Mouse (Mus musculus): ENCODE results near the gene Adora2a. TPM values are rescaled to one million over a fixed set of nuclear protein-coding genes. Genes with fewer than 3 reads are reported as not detected.
"Not testable (repeated sequence)": the region's sequence is repeated elsewhere in the genome, so short reads cannot be mapped to it uniquely, and the experiment has no call there.

The Adora2a gene
- polyA plus RNA-seq, 1 experiment from 2014 or later: 3.8 TPM

DNA sequence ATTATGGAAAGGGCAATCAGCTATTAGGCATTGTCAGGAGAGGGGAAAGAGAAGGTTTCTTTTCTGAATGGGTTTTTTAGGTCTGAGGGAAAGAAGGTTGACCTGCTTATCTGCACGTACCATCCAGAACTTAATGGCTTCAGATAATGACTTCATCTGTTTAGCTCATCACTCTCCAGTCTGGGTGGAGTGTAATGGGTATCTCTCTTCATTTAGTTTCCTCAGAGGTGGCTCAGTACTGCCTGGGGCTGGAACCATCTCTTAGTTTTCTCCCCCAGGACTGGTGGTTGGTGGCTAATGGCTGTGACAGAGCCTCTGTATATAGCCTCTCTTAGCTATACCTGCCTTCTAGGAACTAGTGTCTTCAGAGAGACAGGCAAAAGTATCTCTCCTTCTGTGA is 25.3 kb upstream of the Adora2a start:
- no peak for ATAC-seq
- no peaks in the 10 kb centered on the region for H3K4me1 ChIP-seq (ENCODE audit: control insufficient read depth, insufficient read depth, low read length)
- H3K36me3 ChIP-seq (ENCODE audit: control insufficient read depth, insufficient read depth, low read length): no peaks in the 10 kb centered on the region; the same call in 1 of the 2 replicates
- H3K4me2 ChIP-seq (ENCODE audit: low read length): no peak overlapping the region
- no peak overlapping the region for H3K4me3 ChIP-seq (ENCODE audit: low read depth, low read length)
- no peak overlapping the region for H3K27ac ChIP-seq (ENCODE audit: low read length)
- H3K9ac ChIP-seq (ENCODE audit: low read depth, low read length): no peak overlapping the region
- WGBS: 93% methylated on average over 1 of the region's 1 CpGs
- no peaks in the 10 kb centered on the region for H3K9me3 ChIP-seq (replicated peaks; ENCODE audit: control insufficient read depth, low read length, poor library complexity, severe bottlenecking)
- H3K27me3 ChIP-seq (ENCODE audit: control insufficient read depth, insufficient read depth, low read depth, low read length): no peaks in the 10 kb centered on the region

DNA sequence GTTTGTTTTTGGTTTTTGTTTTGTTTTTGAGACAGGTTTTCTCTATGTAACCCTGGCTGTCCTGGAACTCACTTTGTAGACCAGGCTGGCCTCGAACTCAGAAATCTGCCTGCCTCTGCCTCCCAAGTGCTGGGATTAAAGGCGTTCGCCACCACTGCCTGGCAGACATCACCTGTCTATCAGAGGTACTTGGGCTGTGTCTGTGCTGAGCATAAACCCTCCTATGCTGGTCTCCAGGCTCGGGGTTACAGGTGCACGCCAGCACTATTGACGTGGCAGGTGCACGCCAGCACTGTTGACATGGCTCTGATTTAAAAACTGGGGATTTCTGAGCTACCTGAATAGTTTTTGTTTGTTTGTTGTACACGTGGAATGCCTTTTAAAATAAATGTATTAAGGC is 24.5 kb upstream of the Adora2a start:
- not testable (repeated sequence) for H3K4me1 ChIP-seq (ENCODE audit: control insufficient read depth, insufficient read depth, low read length)
- 92% methylated on average over 8 of the region's 8 CpGs for WGBS

GRCm38 (mm10) chr10:75293288-75293687 is 23.4 kb upstream of the Adora2a start:
- Histone ChIP-seq H3K27ac (ENCODE audit: low read length) (no peak overlapping the region), H3K36me3 (ENCODE audit: control insufficient read depth, insufficient read depth, low read length) (no peaks in the 10 kb centered on the region; the same call in 1 of the 2 replicates), H3K4me3 (ENCODE audit: low read depth, low read length) (no peak overlapping the region), H3K9me3 (replicated peaks; ENCODE audit: control insufficient read depth, low read length, poor library complexity, severe bottlenecking) (no peaks in the 10 kb centered on the region), H3K4me2 (ENCODE audit: low read length) (no peak overlapping the region), H3K9ac (ENCODE audit: low read depth, low read length) (no peak overlapping the region), H3K4me1 (ENCODE audit: control insufficient read depth, insufficient read depth, low read length) (no peaks in the 10 kb centered on the region), H3K27me3 (ENCODE audit: control insufficient read depth, insufficient read depth, low read depth, low read length) (no peaks in the 10 kb centered on the region)
- no peak for ATAC-seq
- WGBS: 92% methylated on average over 3 of the region's 3 CpGs

More for the DNA sequence above, 24.5 kb upstream of the Adora2a start:
- H3K27me3 ChIP-seq (ENCODE audit: control insufficient read depth, insufficient read depth, low read depth, low read length); H3K9ac ChIP-seq (ENCODE audit: low read depth, low read length); H3K4me3 ChIP-seq (ENCODE audit: low read depth, low read length); H3K9me3 ChIP-seq (replicated peaks; ENCODE audit: control insufficient read depth, low read length, poor library complexity, severe bottlenecking); ATAC-seq; H3K27ac ChIP-seq (ENCODE audit: low read length); H3K4me2 ChIP-seq (ENCODE audit: low read length); H3K36me3 ChIP-seq (ENCODE audit: control insufficient read depth, insufficient read depth, low read length): not testable (repeated sequence)

DNA sequence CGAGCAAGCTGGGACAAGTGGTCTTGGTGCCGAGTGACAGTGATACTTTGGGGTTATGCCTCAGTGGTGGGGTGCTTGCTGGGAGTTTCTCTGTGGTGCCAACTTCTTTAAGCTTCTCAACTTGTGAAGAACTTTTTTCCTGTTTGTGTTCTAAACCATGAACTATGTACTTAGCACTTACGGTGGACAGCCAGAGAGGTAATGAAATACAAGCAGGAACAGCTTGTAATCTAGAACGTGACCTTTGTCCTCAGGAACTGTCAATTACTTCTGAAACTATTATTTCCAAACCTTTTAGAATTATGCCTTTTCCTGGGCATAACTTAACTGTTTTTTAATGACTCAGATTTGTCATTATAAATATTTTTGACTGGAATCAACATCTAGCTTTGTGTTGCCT is 22.3 kb upstream of the Adora2a start:
- ATAC-seq: no peak
- H3K27ac ChIP-seq (ENCODE audit: low read length): no peak overlapping the region
- H3K4me2 ChIP-seq (ENCODE audit: low read length): no peak overlapping the region
- H3K27me3 ChIP-seq (ENCODE audit: control insufficient read depth, insufficient read depth, low read depth, low read length): no peaks in the 10 kb centered on the region
- no peaks in the 10 kb centered on the region; the same call in 1 of the 2 replicates for H3K36me3 ChIP-seq (ENCODE audit: control insufficient read depth, insufficient read depth, low read length)
- no peak overlapping the region for H3K4me3 ChIP-seq (ENCODE audit: low read depth, low read length)
- no peak overlapping the region for H3K9ac ChIP-seq (ENCODE audit: low read depth, low read length)
- 78% methylated on average over 4 of the region's 4 CpGs for WGBS
- H3K4me1 ChIP-seq (ENCODE audit: control insufficient read depth, insufficient read depth, low read length): no peaks in the 10 kb centered on the region
- no peaks in the 10 kb centered on the region for H3K9me3 ChIP-seq (replicated peaks; ENCODE audit: control insufficient read depth, low read length, poor library complexity, severe bottlenecking)

- no peaks in the 10 kb centered on the region for H3K9me3 ChIP-seq (replicated peaks; ENCODE audit: control insufficient read depth, low read length, poor library complexity, severe bottlenecking)
- no peak overlapping the region for H3K27ac ChIP-seq (ENCODE audit: low read length)
- H3K4me1 ChIP-seq (ENCODE audit: control insufficient read depth, insufficient read depth, low read length): no peaks in the 10 kb centered on the region
- no peaks in the 10 kb centered on the region; the same call in 1 of the 2 replicates for H3K36me3 ChIP-seq (ENCODE audit: control insufficient read depth, insufficient read depth, low read length)
- 82% methylated on average over 4 of the region's 4 CpGs for WGBS
- H3K4me2 ChIP-seq (ENCODE audit: low read length): no peak overlapping the region
- H3K27me3 ChIP-seq (ENCODE audit: control insufficient read depth, insufficient read depth, low read depth, low read length): no peaks in the 10 kb centered on the region
- ATAC-seq: no peak
- no peak overlapping the region for H3K4me3 ChIP-seq (ENCODE audit: low read depth, low read length)
- no peak overlapping the region for H3K9ac ChIP-seq (ENCODE audit: low read depth, low read length)
Measured at GRCm38 (mm10) chr10:75294926-75295325, 21.8 kb upstream of the Adora2a start.

- no peaks in the 10 kb centered on the region for H3K9me3 ChIP-seq (replicated peaks; ENCODE audit: control insufficient read depth, low read length, poor library complexity, severe bottlenecking)
- no peaks in the 10 kb centered on the region for H3K27me3 ChIP-seq (ENCODE audit: control insufficient read depth, insufficient read depth, low read depth, low read length)
- H3K4me3 ChIP-seq (ENCODE audit: low read depth, low read length): no peak overlapping the region
- H3K27ac ChIP-seq (ENCODE audit: low read length): no peak overlapping the region
- ATAC-seq: no peak
- no peaks in the 10 kb centered on the region for H3K36me3 ChIP-seq (ENCODE audit: control insufficient read depth, insufficient read depth, low read length)
- no peak overlapping the region for H3K9ac ChIP-seq (ENCODE audit: low read depth, low read length)
- H3K4me2 ChIP-seq (ENCODE audit: low read length): no peak overlapping the region
- 77% methylated on average over 5 of the region's 5 CpGs for WGBS
- no peaks in the 10 kb centered on the region for H3K4me1 ChIP-seq (ENCODE audit: control insufficient read depth, insufficient read depth, low read length)
Measured at GRCm38 (mm10) chr10:75298608-75299007, 18.1 kb upstream of the Adora2a start.

GRCm38 (mm10) chr10:75299785-75300418 is 16.8 kb upstream of the Adora2a start:
- WGBS: 80% methylated on average over 5 of the region's 5 CpGs

GRCm38 (mm10) chr10:75301195-75301806 is 15.4 kb upstream of the Adora2a start:
- H3K4me2 ChIP-seq (ENCODE audit: low read length): no peak overlapping the region
- H3K9me3 ChIP-seq (replicated peaks; ENCODE audit: control insufficient read depth, low read length, poor library complexity, severe bottlenecking): no peaks in the 10 kb centered on the region
- H3K36me3 ChIP-seq (ENCODE audit: control insufficient read depth, insufficient read depth, low read length): no peaks in the 10 kb centered on the region
- 96% methylated on average over 12 of the region's 12 CpGs for WGBS
- H3K4me1 ChIP-seq (ENCODE audit: control insufficient read depth, insufficient read depth, low read length): no peaks in the 10 kb centered on the region
- H3K4me3 ChIP-seq (ENCODE audit: low read depth, low read length): no peak overlapping the region
- H3K27ac ChIP-seq (ENCODE audit: low read length): no peak overlapping the region
- H3K9ac ChIP-seq (ENCODE audit: low read depth, low read length): no peak overlapping the region
- ATAC-seq: no peak
- no peaks in the 10 kb centered on the region for H3K27me3 ChIP-seq (ENCODE audit: control insufficient read depth, insufficient read depth, low read depth, low read length)

More at GRCm38 (mm10) chr10:75299785-75300418, 16.8 kb upstream of the Adora2a start:
- Histone ChIP-seq H3K27me3 (ENCODE audit: control insufficient read depth, insufficient read depth, low read depth, low read length) (no peaks in the 10 kb centered on the region), H3K27ac (ENCODE audit: low read length) (no peak overlapping the region), H3K36me3 (ENCODE audit: control insufficient read depth, insufficient read depth, low read length) (no peaks in the 10 kb centered on the region), H3K9me3 (replicated peaks; ENCODE audit: control insufficient read depth, low read length, poor library complexity, severe bottlenecking) (no peaks in the 10 kb centered on the region), H3K4me1 (ENCODE audit: control insufficient read depth, insufficient read depth, low read length) (no peaks in the 10 kb centered on the region), H3K4me3 (ENCODE audit: low read depth, low read length) (no peak overlapping the region), H3K9ac (ENCODE audit: low read depth, low read length) (no peak overlapping the region), H3K4me2 (ENCODE audit: low read length) (no peak overlapping the region)
- no peak for ATAC-seq

- H3K9ac ChIP-seq (ENCODE audit: low read depth, low read length): no peak overlapping the region
- no peak overlapping the region for H3K27ac ChIP-seq (ENCODE audit: low read length)
- no peaks in the 10 kb centered on the region for H3K9me3 ChIP-seq (replicated peaks; ENCODE audit: control insufficient read depth, low read length, poor library complexity, severe bottlenecking)
- no peaks in the 10 kb centered on the region for H3K36me3 ChIP-seq (ENCODE audit: control insufficient read depth, insufficient read depth, low read length)
- no peaks in the 10 kb centered on the region for H3K27me3 ChIP-seq (ENCODE audit: control insufficient read depth, insufficient read depth, low read depth, low read length)
- WGBS: 96% methylated on average over 4 of the region's 4 CpGs
- no peak for ATAC-seq
- H3K4me2 ChIP-seq (ENCODE audit: low read length): no peak overlapping the region
- H3K4me3 ChIP-seq (ENCODE audit: low read depth, low read length): no peak overlapping the region
- H3K4me1 ChIP-seq (ENCODE audit: control insufficient read depth, insufficient read depth, low read length): no peaks in the 10 kb centered on the region
Measured at GRCm38 (mm10) chr10:75301937-75302336, 14.7 kb upstream of the Adora2a start.

All from midbrain, embryonic 16.5 days (tissue).